Mouse (Mus musculus) limb, embryonic 12.5 days (tissue): Measurements from ENCODE around the gene Shank1. TPM values are rescaled to one million over a fixed set of nuclear protein-coding genes. Genes with fewer than 3 reads are reported as not detected.

Experiments
- ATAC-seq: fragments of 200-750 bp; cut with Nextera tagmentation; 2 replicates; pipeline ENCODE4 v1.8.0; 2017; ENCODE audit warnings: low read depth, moderate TSS enrichment; ENCODE audit not compliant: insufficient number of reproducible peaks, insufficient read depth, low FRiP score, low TSS enrichment
- H3K27ac ChIP-seq: fragments of 300-500 bp; sonication (generic); 2 replicates; pipeline ENCODE4 v1.5.1; 2016; ENCODE audit warnings: mild to moderate bottlenecking, moderate library complexity
- H3K27me3 ChIP-seq: fragments of 300-500 bp; sonication (generic); 2 replicates; pipeline ENCODE4 v1.6.1; 2016; ENCODE audit warnings: mild to moderate bottlenecking, moderate library complexity
- H3K36me3 ChIP-seq: fragments of 300-500 bp; sonication (generic); 2 replicates; pipeline ENCODE4 v1.6.1; 2016; ENCODE audit warnings: mild to moderate bottlenecking, moderate library complexity
- H3K4me1 ChIP-seq: fragments of 300-500 bp; sonication (generic); replicated peaks from 2 replicates; pipeline ENCODE4 v1.6.1; 2016
- H3K4me2 ChIP-seq: fragments of 300-500 bp; sonication (generic); 2 replicates; pipeline ENCODE4 v1.6.1; 2016; ENCODE audit warnings: mild to moderate bottlenecking, moderate library complexity
- H3K4me3 ChIP-seq: fragments of 300-500 bp; sonication (generic); replicated peaks from 2 replicates; pipeline ENCODE4 v1.5.1; 2016; ENCODE audit warnings: mild to moderate bottlenecking
- H3K9ac ChIP-seq: fragments of 300-500 bp; sonication (generic); replicated peaks from 2 replicates; pipeline ENCODE4 v1.6.1; 2016; ENCODE audit warnings: mild to moderate bottlenecking, moderate library complexity
- H3K9me3 ChIP-seq: fragments of 300-500 bp; sonication (generic); 2 replicates; pipeline ENCODE4 v1.6.1; 2016; ENCODE audit warnings: mild to moderate bottlenecking, moderate library complexity
- WGBS: fragments of 180-500 bp; shearing (Covaris S2); methylation state at CpG from one replicate; pipeline ENCODE4 v1.1.7; 2016; 5-methylcytosine and 5-hydroxymethylcytosine counted together
- polyA plus RNA-seq: library from polyadenylated mRNA; unstranded; fragments of >200 nt; fragmentation: Nextera tagmentation; extraction: Ambion mirVana; gene quantifications from 2 replicates; pipeline ENCODE4 v1.2.1, GENCODE M21; 2016

Shank1 gene
- polyA plus RNA-seq, 1 experiment from 2014 or later, result 1.3 TPM

DNA sequence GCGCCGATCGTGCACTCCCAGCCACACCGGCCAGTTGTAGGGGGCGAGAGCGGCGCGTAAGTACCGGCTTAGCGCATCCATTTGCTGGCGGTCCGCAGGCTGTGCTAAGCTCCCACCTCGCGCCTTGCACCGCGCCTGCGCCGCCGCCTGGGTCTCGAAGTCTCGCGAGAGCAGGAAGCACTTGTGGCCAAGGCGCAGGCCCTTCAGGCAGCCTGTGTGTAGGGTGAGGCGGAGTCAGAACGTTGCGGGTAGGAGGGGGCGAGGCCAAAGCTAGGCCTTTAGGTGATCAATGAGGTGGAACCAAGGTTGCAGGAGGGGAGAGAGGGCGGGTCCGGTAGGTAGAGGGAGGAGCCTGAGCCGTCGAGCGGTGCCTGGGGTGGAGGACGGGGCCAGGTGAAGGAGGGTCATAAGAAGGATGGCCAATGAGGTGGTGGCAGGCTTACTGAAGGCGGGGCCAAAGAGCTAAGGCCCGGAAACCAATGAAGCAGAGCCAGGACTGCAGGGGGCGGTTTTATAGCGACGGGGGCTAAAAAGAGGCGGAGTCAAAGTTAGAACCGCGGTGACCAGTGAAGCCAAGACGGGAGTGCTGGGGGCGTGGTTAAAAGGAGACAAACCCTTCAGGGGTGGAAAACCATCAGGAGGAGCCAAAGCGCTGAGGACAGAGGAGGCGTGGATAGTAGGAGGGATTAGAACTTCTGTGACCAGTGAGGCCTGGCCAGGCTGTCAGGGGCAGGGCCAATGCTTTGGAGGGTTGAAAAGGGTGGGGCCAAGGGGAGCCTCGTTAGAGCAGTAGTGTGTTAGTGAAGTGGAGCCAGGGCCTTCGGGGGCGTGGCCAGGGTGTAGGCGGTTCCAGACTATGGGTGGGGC is 5.0 kb upstream of the Shank1 start:
- peaks cover 35% of the 10 kb centered on the region for H3K4me1 ChIP-seq
- no peaks in the 10 kb centered on the region for H3K9me3 ChIP-seq
- H3K27ac ChIP-seq, result peak overlapping the region; percentile 94
- H3K9ac ChIP-seq, result peak overlapping the region; percentile 89
- peak overlapping the region; percentile 73 for H3K4me2 ChIP-seq
- peaks cover 37% of the 10 kb centered on the region for H3K27me3 ChIP-seq
- no peaks in the 10 kb centered on the region for H3K36me3 ChIP-seq
- H3K4me3 ChIP-seq, result peak overlapping the region; percentile 67
- WGBS, result under 1% methylated on average over 49 of the region's 49 CpGs
- peak; percentile 95 for ATAC-seq

DNA sequence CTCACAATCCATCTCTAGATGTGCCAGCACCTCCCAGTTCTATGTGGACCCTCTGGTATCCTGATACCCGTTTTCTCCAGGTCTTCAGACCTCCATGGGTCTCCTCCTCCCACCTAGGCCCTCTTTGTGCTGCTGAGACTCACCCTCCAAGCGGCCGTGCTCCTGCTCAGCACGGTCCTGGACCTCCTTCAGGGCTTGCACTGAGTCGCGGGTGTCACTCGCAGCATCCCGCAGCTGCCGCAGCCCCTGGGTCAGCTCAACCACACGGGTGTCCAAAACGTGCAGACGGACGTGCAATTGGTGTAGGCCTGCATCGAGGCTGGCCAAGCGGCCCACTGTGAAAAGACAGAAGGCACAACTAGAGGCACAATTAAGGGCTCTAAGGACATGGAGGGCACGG is 4.4 kb upstream of the Shank1 start:
- H3K4me3 ChIP-seq, result peak overlapping the region; percentile 67
- H3K9ac ChIP-seq, result no peak overlapping the region
- peaks cover 41% of the 10 kb centered on the region for H3K4me1 ChIP-seq
- peak overlapping the region; percentile 64 for H3K27ac ChIP-seq
- WGBS, result 11% methylated on average over 16 of the region's 16 CpGs
- H3K36me3 ChIP-seq, result no peaks in the 10 kb centered on the region
- ATAC-seq, result peak; percentile 8
- peaks cover 43% of the 10 kb centered on the region for H3K27me3 ChIP-seq
- H3K4me2 ChIP-seq, result peak overlapping the region; percentile 73
- H3K9me3 ChIP-seq, result no peaks in the 10 kb centered on the region

DNA sequence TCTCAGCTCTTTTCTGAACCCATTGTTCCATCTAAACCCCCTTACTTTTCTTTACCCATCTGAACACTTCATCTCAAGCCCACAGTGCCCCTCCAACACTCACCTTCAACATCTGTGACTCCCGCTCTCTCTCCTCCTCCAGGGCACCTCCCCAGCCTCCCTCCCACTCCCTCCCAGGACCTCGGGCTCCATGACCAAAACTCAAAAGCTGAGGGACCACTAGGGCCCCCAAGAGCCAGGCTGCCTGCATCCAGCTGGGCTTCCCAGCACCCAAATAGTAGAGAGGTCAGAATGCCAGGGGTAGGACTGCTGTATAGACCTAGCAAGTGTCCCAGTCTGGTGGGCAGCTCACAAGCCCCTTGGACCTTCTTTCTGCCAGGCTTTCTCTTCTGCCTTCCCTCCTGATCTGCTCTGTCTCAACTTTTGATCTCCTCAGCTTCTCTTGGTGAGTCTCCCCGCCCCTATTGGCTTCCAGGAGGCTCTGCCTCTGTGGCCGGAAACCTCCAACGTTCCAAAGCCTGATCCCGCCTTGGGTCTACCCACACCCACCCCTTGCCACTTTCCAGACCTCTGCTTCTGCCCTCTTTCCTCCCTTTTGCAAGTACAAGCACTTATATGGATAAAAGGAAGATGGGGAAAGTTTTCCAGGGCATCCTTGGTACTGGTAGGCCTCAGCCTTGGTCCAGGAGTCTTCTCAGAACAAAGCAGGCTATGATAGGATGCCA is 3.4 kb upstream of the Shank1 start, which contains the start of gene Clec11a:
Gene Clec11a, minus strand, starts transcription at position 387 of the 725 bp plus-strand sequence.
- no peaks in the 10 kb centered on the region for H3K36me3 ChIP-seq
- H3K9ac ChIP-seq, result peak within 1 kb of the TSS; percentile 34
- no peak for ATAC-seq
- peaks cover 53% of the 10 kb centered on the region for H3K27me3 ChIP-seq
- H3K9me3 ChIP-seq, result no peaks in the 10 kb centered on the region
- peak within 1 kb of the TSS; percentile 64 for H3K27ac ChIP-seq
- peak within 1 kb of the TSS; percentile 73 for H3K4me2 ChIP-seq
- peak within 1 kb of the TSS; percentile 67 for H3K4me3 ChIP-seq
- peaks cover 51% of the 10 kb centered on the region for H3K4me1 ChIP-seq
- WGBS, result 55% methylated on average over 6 of the region's 6 CpGs

DNA sequence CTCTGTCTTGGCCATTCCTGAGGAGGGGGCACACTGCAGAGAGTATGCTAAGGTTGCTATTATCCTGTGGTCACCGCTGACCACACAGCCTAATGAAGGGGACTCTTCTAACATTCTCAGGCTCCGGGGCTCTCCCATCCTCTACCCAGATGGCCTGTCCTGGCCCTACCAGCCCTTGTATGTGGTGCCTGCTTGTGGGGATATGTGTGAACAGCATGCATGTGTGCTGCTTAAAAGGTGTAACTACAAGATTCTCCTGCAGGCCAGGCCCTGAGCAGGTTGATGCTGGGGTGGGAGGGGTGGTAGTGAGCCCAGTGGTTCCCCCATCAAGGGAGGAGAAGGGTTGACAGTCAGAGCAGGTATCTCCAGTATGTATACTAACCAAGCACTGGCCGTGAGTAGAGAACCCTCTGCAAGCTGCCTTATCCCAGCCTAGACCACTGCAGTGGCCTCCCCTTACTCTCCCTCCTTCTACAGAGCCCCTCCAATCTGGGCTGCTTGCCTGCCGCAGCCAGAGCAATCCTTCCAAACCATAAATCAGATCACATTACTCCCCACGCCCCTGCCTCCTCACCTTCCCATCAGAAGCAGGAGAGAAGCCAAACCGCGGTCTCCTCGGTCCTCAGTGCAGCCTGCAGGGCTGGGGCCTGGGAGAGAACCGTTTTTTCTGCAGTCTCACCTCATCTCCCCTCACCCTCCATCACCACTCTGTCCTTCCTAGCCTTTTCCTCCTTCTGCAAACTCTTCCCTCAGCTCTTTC is 2.6 kb upstream of the Shank1 start:
- Histone ChIP-seq H3K36me3 (no peaks in the 10 kb centered on the region), H3K27me3 (peaks cover 61% of the 10 kb centered on the region), H3K27ac (peak overlapping the region; percentile 45), H3K4me2 (peak overlapping the region; percentile 24; the same call in 1 of the 2 replicates), H3K4me3 (no peak overlapping the region), H3K9ac (peak overlapping the region; percentile 34), H3K4me1 (peaks cover 55% of the 10 kb centered on the region), H3K9me3 (no peaks in the 10 kb centered on the region)
- 20% methylated on average over 9 of the region's 9 CpGs for WGBS
- ATAC-seq, result no peak

DNA sequence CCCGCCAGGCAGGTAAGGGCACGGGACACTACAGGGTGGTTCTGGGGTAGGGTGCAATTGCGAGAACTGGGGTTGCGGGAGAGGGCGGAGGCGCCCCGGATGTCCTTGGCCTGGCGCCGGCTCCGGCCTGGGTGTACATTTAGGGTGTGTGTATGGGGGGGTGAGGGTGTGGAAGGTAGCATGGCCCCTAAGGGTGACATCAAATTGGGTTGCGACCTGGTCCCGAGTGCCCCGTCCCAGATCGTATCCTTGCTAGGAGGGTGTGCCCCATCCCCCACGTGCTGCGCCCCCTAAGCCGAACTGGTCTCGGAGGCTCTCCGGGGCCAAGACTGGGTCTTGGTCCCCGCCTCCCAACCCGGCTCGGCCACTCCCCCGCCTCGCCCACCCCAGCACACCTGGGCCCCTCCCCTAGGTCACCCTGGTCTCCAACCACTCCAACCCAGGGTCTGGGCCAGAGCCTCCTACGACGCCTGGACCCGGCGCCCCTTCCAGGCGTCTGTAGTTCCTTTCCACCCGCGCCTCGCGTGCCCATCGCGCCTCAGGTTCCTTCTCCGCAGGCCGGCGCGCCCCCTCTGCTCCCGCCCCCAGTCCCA is 328 bp downstream of the Shank1 start:
- Histone ChIP-seq H3K27ac (no peak overlapping the region), H3K4me1 (peaks cover 48% of the 10 kb centered on the region), H3K4me3 (peak overlapping the region; percentile 54), H3K9ac (peak overlapping the region; percentile 64), H3K36me3 (no peaks in the 10 kb centered on the region), H3K9me3 (no peaks in the 10 kb centered on the region), H3K27me3 (peaks cover 68% of the 10 kb centered on the region), H3K4me2 (peak overlapping the region; percentile 98)
- under 1% methylated on average over 33 of the region's 40 CpGs for WGBS
- ATAC-seq, result peak; percentile 13; the same call in 1 of the 2 replicates

DNA sequence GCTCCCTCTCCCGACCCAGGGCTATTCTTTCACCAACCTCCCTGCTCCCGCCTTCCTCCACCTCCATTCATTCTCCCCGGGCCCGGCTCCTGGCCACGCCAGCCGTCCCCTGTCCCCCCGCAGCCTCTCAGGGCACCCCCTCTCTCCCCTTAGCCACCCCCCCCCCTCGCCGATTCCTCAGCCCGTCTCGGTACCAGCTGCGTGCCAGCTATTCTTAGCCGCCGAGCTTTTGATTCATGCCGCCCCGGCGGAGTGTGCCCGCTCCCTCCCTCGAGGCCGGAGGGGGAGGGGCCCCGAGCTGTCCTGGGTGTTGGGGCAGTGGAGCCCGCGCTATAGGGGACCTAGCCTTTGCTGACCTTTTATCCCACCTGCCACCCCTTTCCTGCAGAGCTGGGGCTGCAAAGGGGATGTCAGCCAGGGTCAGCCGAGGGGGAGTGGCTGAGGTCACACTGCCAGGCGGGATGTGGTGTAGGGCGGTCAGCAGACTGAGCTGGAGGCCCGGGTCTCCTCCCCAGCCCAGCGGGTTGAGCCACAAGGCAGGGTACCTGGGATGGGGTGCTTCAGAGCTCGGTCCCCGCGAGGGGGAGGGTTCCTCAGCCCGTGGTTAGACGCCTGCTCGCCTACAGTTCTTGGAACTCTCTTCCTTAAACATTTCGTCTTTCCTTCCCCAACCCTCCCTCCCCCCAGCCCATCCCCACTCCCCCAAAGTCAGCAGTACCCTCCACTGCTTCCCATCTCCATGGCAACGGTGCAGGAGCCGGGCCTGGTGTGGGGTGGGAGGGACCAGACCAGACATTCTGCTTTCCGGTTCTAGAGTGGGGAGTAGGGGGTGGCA is 1.0 kb downstream of the Shank1 start:
- no peak for ATAC-seq
- Histone ChIP-seq H3K9me3 (no peaks in the 10 kb centered on the region), H3K4me2 (peak overlapping the region; percentile 98), H3K27me3 (peaks cover 68% of the 10 kb centered on the region), H3K4me1 (peaks cover 43% of the 10 kb centered on the region), H3K4me3 (peak overlapping the region; percentile 54), H3K27ac (no peak overlapping the region), H3K36me3 (no peaks in the 10 kb centered on the region), H3K9ac (peak overlapping the region; percentile 64)
- WGBS, result under 1% methylated on average over 38 of the region's 38 CpGs

DNA sequence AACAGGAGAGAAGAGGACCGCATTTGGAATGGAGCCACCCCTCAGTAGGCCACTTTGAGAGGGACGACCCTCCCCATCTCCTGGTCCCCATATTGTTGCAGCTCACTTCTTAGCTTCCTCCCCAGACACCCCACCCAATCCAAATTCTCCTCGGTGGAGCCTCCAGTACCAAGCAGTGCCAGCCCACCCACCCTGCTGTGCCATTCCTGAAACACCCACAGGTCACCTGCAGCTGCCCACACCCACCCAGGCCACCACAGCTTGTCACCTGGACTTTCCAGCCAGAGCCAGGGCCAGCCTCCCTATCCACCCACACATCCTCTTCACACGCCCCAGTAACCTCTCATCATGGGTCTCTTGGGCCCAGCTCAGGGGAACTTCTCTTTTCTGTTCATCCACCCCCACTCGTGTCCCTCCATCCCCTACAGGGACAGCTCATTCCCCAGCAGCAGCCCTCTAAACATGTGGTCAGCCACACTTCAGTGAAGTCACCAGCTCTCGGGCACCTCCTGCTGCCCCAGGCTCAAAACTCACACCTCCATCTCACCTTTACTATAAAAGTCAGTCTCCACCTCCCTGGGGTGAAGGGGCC is 1.8 kb downstream of the Shank1 start:
- peaks cover 65% of the 10 kb centered on the region for H3K27me3 ChIP-seq
- H3K27ac ChIP-seq, result no peak overlapping the region
- peak overlapping the region; percentile 98 for H3K4me2 ChIP-seq

DNA sequence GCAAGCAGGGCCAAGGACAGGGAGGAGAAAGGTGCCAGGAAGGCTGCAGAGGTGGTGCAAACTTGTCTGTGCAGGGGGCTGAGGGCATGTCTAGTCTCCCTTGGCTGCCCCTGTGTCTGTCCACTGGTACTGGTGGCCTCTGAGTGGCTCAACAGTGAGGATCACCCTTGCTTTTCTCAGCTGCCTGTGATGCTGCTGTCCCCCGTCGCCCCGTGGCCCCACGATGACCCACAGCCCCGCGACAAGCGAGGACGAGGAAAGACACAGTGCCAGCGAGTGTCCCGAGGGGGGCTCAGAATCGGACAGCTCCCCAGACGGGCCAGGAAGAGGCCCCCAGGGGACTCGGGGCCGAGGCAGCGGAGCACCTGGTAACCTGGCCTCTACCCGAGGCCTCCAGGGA is 2.4 kb downstream of the Shank1 start:
- Histone ChIP-seq H3K27ac (no peak overlapping the region), H3K4me1 (peaks cover 30% of the 10 kb centered on the region), H3K36me3 (no peaks in the 10 kb centered on the region), H3K9ac (no peak overlapping the region), H3K27me3 (peaks cover 60% of the 10 kb centered on the region), H3K9me3 (no peaks in the 10 kb centered on the region), H3K4me2 (no peak overlapping the region), H3K4me3 (no peak overlapping the region)
- ATAC-seq, result no peak
- 59% methylated on average over 16 of the region's 16 CpGs for WGBS

More for the DNA sequence above, 1.8 kb downstream of the Shank1 start:
- 10% methylated on average over 6 of the region's 6 CpGs for WGBS
- peak; percentile 13 for ATAC-seq
- Histone ChIP-seq H3K4me1 (peaks cover 37% of the 10 kb centered on the region), H3K9me3 (no peaks in the 10 kb centered on the region), H3K4me3 (peak overlapping the region; percentile 54), H3K36me3 (no peaks in the 10 kb centered on the region), H3K9ac (no peak overlapping the region)

DNA sequence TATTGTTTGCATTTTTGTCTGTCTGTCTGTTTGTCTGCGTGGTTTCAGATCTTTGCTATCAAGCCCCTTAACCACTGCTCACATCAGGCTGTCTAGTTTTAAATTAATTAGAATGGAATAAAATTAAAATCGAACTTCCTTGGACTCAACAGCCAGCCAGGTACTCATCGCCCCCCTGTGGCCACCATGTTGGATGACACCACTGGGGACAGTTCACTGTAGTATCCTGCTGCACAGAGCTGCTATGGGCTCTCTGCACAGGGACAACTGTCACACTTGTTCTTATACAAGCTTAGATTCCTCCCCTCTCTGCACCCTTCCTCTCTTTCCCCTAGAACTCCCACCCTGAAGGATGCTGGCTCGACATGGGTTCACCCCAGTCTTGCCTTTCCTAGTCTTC is 7.9 kb downstream of the Shank1 start:
- H3K4me2 ChIP-seq, result no peak overlapping the region
- H3K27ac ChIP-seq, result no peak overlapping the region
- H3K9me3 ChIP-seq, result no peaks in the 10 kb centered on the region
- no peak overlapping the region for H3K9ac ChIP-seq
- no peak overlapping the region for H3K4me3 ChIP-seq
- H3K36me3 ChIP-seq, result peaks cover 6% of the 10 kb centered on the region; the same call in 1 of the 2 replicates
- WGBS, result 39% methylated on average over 4 of the region's 4 CpGs
- peaks cover 17% of the 10 kb centered on the region for H3K27me3 ChIP-seq
- ATAC-seq, result no peak
- H3K4me1 ChIP-seq, result no peaks in the 10 kb centered on the region

DNA sequence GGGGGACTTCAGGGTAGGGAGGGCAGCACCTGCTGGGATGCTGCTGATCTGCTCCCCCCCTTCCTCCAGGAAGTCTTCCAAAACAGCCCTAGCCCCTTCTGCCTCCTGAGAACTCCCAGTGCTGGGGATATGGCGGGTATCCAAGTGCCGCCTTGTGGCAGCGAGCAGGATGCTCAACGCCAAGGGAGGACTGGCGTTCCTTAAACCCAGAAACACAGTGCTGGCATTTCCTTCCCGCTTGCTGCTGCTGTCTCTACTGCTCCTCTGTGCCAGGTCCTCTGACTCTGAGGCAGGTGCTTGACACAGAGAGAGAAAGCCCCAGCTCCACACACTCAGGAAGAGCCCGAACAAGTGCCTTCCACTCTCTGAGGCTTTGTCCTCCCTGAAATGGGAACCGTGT is 10.8 kb downstream of the Shank1 start:
- WGBS, result 55% methylated on average over 8 of the region's 8 CpGs
- Histone ChIP-seq H3K27me3 (peaks cover 35% of the 10 kb centered on the region), H3K4me3 (no peak overlapping the region), H3K4me2 (no peak overlapping the region), H3K36me3 (peaks cover 6% of the 10 kb centered on the region; the same call in 1 of the 2 replicates), H3K27ac (no peak overlapping the region), H3K9me3 (no peaks in the 10 kb centered on the region), H3K9ac (no peak overlapping the region), H3K4me1 (no peaks in the 10 kb centered on the region)
- no peak for ATAC-seq
